Mouse (Mus musculus) forebrain, embryonic 15.5 days (tissue): ENCODE results near the gene Rfx5. TPM values are rescaled to one million over a fixed set of nuclear protein-coding genes. Genes with fewer than 3 reads are reported as not detected.
"Not testable (repeated sequence)": the region's sequence is repeated elsewhere in the genome, so short reads cannot be mapped to it uniquely, and the experiment has no call there.

ENCODE experiments used
- ATAC-seq: fragments of 200-750 bp; cut with Nextera tagmentation; replicated peaks from 2 replicates; pipeline ENCODE4 v1.8.0; 2017; ENCODE audit warnings: mild to moderate bottlenecking, moderate TSS enrichment, moderate library complexity
- H3K27ac ChIP-seq: fragments of 300-500 bp; sonication (generic); replicated peaks from 2 replicates; pipeline ENCODE4 v1.5.1; 2015; ENCODE audit warnings: mild to moderate bottlenecking, inconsistent platforms
- H3K27me3 ChIP-seq: fragments of 300-500 bp; sonication (generic); 2 replicates; pipeline ENCODE4 v1.6.1; 2015; ENCODE audit warnings: inconsistent platforms
- H3K36me3 ChIP-seq: fragments of 300-500 bp; sonication (generic); 2 replicates; pipeline ENCODE4 v1.6.1; 2015; ENCODE audit warnings: mild to moderate bottlenecking, inconsistent platforms
- H3K4me1 ChIP-seq: fragments of 300-500 bp; sonication (generic); 2 replicates; pipeline ENCODE4 v1.6.1; 2015; ENCODE audit warnings: inconsistent platforms
- H3K4me2 ChIP-seq: fragments of 300-500 bp; sonication (generic); replicated peaks from 2 replicates; pipeline ENCODE4 v1.6.1; 2015; ENCODE audit warnings: mild to moderate bottlenecking, inconsistent platforms
- H3K4me3 ChIP-seq: fragments of 300-500 bp; sonication (generic); 2 replicates; pipeline ENCODE4 v1.5.1; 2015; ENCODE audit warnings: mild to moderate bottlenecking, inconsistent platforms
- H3K9ac ChIP-seq: fragments of 300-500 bp; sonication (generic); replicated peaks from 2 replicates; pipeline ENCODE4 v1.6.1; 2015; ENCODE audit warnings: mild to moderate bottlenecking, inconsistent platforms
- H3K9me3 ChIP-seq: fragments of 300-500 bp; sonication (generic); 2 replicates; pipeline ENCODE4 v1.6.1; 2016; ENCODE audit warnings: inconsistent platforms
- WGBS: fragments of 180-500 bp; shearing (Covaris S2); methylation state at CpG from one replicate; pipeline ENCODE4 v1.1.7; 2015; ENCODE audit warnings: mixed read lengths; 5-methylcytosine and 5-hydroxymethylcytosine counted together
- polyA plus RNA-seq: library from polyadenylated mRNA; unstranded; fragments of >200 nt; fragmentation: Nextera tagmentation; extraction: Ambion mirVana; gene quantifications from 2 replicates; pipeline ENCODE4 v1.2.1, GENCODE M21; 2015

Rfx5 gene
- polyA plus RNA-seq = 5.4 and 6.0 TPM in 2 replicates

DNA sequence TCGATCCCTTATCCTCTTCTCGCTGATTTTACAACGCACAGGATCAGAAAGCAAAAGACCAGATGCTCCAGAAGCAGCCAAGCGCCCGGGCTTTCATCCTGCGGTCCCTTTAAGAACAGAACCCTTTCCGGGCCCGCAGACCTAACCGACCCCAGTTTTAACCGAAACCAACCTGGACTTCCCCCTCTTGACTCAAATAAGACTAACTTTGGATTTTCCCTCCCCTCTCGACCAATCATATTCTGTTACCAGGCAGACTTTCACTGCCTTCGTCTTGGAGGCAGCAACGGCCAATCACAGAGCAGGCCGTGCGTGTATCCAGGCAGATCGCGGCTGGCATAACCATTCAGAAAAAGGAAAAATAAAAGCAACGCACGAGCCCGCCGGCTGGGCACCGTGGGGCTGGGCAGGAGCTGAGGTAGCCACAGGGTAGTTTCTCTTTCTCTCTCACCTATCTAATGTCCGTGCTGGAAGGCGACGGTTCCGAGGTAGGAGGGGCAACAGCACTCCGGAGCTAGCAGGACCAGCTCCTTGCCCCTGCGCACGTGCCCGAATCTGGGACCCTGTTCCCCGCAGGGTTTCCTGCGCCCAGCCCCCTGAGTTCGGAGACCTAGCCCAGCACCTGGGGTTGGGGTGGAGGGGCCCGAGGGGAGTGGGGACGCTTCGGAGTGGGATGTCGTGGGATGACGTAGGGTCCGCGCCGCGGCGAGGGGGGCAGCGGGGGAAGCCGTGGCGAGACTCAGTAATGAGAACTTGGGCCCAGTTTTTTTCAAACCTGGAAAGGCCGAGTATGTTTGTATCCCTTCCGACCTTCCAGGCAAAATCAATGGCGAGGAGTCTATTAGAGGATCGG, at the start of gene Rfx5:
Rfx5 (plus strand) TSS at position 312 of the 853 bp plus-strand sequence.
- H3K4me2 ChIP-seq = peak within 1 kb of the TSS; percentile 63
- ATAC-seq = peak; percentile 98
- H3K9me3 ChIP-seq = no peaks in the 10 kb centered on the region
- peaks cover 23% of the 10 kb centered on the region for H3K4me1 ChIP-seq
- H3K9ac ChIP-seq = peak within 1 kb of the TSS; percentile 82
- 0% methylated on average over 50 of the region's 50 CpGs for WGBS
- H3K27ac ChIP-seq = peak within 1 kb of the TSS; percentile 93
- H3K27me3 ChIP-seq = no peaks in the 10 kb centered on the region
- H3K36me3 ChIP-seq = peaks cover 16% of the 10 kb centered on the region
- H3K4me3 ChIP-seq = peak within 1 kb of the TSS; percentile 74

DNA sequence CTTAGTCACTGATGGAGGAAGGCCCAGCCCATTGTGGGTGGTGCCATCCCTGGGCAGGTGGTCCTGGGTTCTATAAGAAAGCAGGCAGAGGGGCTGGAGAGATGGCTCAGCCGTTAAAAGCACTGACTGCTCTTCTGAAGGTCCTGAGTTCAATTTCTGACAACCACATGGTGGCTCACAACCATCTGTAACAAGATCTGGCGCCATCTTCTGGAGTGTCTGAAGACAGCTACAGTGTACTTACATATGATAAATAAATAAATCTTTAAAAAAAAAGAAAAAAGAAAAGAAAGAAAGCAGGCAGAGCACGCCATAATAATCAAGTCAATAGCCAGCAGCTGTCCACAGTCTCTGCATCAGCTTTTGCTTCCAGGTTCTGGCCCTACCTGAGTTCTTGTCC, 49.1 kb upstream of the Rfx5 start:
- not testable (repeated sequence) for H3K36me3 ChIP-seq

GRCm38 (mm10) chr3:94906482-94906881, 47.4 kb upstream of the Rfx5 start:
- H3K4me1 ChIP-seq = no peaks in the 10 kb centered on the region
- no peaks in the 10 kb centered on the region for H3K36me3 ChIP-seq
- H3K4me2 ChIP-seq = no peak overlapping the region
- no peak overlapping the region for H3K4me3 ChIP-seq
- H3K9ac ChIP-seq = no peak overlapping the region
- H3K27me3 ChIP-seq = no peaks in the 10 kb centered on the region
- 60% methylated on average over 1 of the region's 1 CpGs for WGBS
- H3K27ac ChIP-seq = no peak overlapping the region
- H3K9me3 ChIP-seq = no peaks in the 10 kb centered on the region
- ATAC-seq = no peak

More for the DNA sequence above, 49.1 kb upstream of the Rfx5 start:
- not testable (repeated sequence) for H3K27me3 ChIP-seq, H3K27ac ChIP-seq, H3K9ac ChIP-seq, ATAC-seq, H3K4me3 ChIP-seq, H3K4me1 ChIP-seq, H3K4me2 ChIP-seq, H3K9me3 ChIP-seq
- 61% methylated on average over 3 of the region's 3 CpGs for WGBS

DNA sequence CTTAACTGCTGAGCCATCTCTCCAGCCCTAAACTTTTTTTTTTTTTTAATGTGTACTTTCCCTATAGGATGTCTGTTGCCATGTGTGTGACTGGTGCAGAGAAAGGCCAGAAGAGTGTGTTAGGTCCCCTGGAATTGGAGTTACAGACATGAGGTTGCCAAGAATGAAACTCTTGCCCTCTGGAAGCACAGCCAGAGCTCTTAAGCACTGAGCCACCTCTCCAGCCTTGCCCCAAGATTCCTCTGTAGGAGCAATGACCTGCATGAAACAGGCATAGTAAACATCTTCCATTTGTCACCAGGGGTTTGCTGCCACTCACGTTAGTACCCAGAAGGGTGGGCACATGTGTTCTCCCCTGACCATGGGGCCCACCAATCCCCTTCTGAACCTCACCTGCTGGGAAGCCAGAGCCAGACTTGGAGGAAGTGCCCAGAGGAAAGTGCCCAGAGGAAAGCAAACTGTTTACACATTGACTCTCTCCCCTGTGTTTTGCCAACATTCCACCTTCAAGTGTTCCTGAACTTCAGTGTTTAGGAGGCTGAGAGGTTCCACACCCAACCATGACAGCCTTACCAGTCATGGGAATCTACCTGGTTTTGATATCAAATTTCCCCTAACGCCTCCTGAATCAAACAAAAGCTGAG, 42.7 kb upstream of the Rfx5 start:
- H3K4me3 ChIP-seq = no peak overlapping the region

DNA sequence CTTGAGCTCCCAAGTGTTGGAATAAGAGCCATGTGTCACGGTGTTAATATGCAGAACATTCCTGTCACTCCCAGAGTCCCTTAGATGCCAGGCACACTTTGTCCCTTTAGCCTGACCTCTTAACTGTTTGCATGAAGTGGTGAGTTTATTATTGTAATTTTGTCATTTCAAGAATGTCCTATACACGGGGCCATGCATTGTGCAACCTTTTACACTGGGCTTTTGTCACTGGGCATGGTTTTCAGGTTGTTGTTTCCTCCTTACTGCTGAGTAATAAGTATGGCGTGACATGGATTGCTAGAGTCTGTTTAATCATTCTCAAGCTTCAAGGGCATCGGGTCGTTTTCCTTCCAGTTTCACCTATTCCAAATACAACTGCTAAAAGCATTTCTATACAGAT, 40.1 kb upstream of the Rfx5 start:
- no peak for ATAC-seq
- Histone ChIP-seq H3K9ac (no peak overlapping the region), H3K4me2 (no peak overlapping the region), H3K4me3 (no peak overlapping the region), H3K9me3 (no peaks in the 10 kb centered on the region), H3K27ac (no peak overlapping the region), H3K4me1 (no peaks in the 10 kb centered on the region), H3K36me3 (no peaks in the 10 kb centered on the region), H3K27me3 (no peaks in the 10 kb centered on the region)
- WGBS = 77% methylated on average over 5 of the region's 5 CpGs

More for the DNA sequence above, 42.7 kb upstream of the Rfx5 start:
- WGBS = 83% methylated on average over 2 of the region's 2 CpGs
- no peak for ATAC-seq
- Histone ChIP-seq H3K9me3 (no peaks in the 10 kb centered on the region), H3K27ac (no peak overlapping the region), H3K36me3 (no peaks in the 10 kb centered on the region), H3K4me1 (no peaks in the 10 kb centered on the region), H3K27me3 (no peaks in the 10 kb centered on the region), H3K9ac (no peak overlapping the region), H3K4me2 (no peak overlapping the region)

DNA sequence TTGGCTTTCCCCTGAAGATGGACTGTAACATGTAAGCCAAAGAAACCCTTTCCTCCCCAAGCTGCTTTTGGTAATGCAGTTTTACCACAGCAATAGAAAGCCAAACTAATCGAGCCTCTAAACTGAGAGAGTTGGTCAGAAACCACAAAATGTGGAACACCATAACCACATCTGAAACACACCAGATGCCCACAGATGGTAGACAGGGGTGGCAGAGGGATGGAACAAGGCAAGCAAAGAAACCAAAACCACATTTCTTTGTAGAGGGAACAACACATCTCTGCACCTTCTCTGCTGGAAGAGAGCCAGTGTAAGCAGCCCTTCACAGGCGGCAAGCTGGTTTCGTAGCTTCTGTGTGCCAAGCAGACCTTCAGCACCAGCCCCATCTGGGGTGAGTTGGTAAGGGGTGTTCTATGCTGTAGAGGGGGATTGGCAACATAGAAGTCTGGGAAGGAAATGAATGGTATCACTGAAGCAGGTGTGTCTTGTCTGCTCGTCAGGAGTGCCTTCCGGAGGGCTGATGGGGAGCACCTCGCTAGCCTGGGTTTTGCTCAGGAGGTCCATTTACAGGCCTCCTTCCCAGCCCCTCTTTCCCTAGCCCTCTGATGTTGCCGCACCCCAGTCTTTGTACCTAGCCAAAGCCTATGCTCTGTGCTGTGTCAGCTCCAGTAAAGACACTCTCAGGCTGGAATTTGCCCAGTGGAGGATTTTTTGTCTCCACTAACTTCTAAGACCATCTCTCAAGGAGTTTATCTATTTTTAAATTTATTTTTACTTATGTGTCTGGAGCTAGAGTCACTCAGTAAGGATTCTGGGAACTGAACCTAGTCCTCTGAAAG, 37.8 kb upstream of the Rfx5 start:
- Histone ChIP-seq H3K36me3 (no peaks in the 10 kb centered on the region), H3K9ac (no peak overlapping the region), H3K27me3 (no peaks in the 10 kb centered on the region), H3K9me3 (no peaks in the 10 kb centered on the region), H3K4me1 (no peaks in the 10 kb centered on the region), H3K4me2 (no peak overlapping the region), H3K27ac (no peak overlapping the region), H3K4me3 (no peak overlapping the region)
- ATAC-seq = no peak
- 75% methylated on average over 7 of the region's 7 CpGs for WGBS

GRCm38 (mm10) chr3:94917816-94918361, 36.0 kb upstream of the Rfx5 start:
- no peaks in the 10 kb centered on the region for H3K9me3 ChIP-seq
- ATAC-seq = no peak
- H3K4me1 ChIP-seq = no peaks in the 10 kb centered on the region
- 49% methylated on average over 14 of the region's 14 CpGs for WGBS
- H3K27me3 ChIP-seq = no peaks in the 10 kb centered on the region
- H3K27ac ChIP-seq = no peak overlapping the region
- no peak overlapping the region for H3K4me3 ChIP-seq
- no peak overlapping the region for H3K4me2 ChIP-seq
- H3K36me3 ChIP-seq = no peaks in the 10 kb centered on the region
- H3K9ac ChIP-seq = no peak overlapping the region

- Histone ChIP-seq H3K27ac (no peak overlapping the region), H3K9me3 (no peaks in the 10 kb centered on the region), H3K27me3 (no peaks in the 10 kb centered on the region; the same call in 1 of the 2 replicates), H3K4me2 (no peak overlapping the region), H3K4me1 (no peaks in the 10 kb centered on the region), H3K36me3 (no peaks in the 10 kb centered on the region), H3K4me3 (no peak overlapping the region), H3K9ac (no peak overlapping the region)
- no peak for ATAC-seq
- WGBS = 85% methylated on average over 4 of the region's 4 CpGs
Measured at GRCm38 (mm10) chr3:94918845-94919244, 35.0 kb upstream of the Rfx5 start.

GRCm38 (mm10) chr3:94921104-94921503, 32.8 kb upstream of the Rfx5 start:
- no peak overlapping the region for H3K9ac ChIP-seq
- H3K4me2 ChIP-seq = no peak overlapping the region
- 41% methylated on average over 3 of the region's 3 CpGs for WGBS
- H3K27me3 ChIP-seq = no peaks in the 10 kb centered on the region; the same call in 1 of the 2 replicates
- no peak for ATAC-seq
- H3K27ac ChIP-seq = no peak overlapping the region
- no peaks in the 10 kb centered on the region for H3K9me3 ChIP-seq
- no peak overlapping the region for H3K4me3 ChIP-seq
- H3K36me3 ChIP-seq = no peaks in the 10 kb centered on the region
- H3K4me1 ChIP-seq = no peaks in the 10 kb centered on the region

- WGBS = 34% methylated on average over 3 of the region's 3 CpGs
- no peak overlapping the region for H3K4me2 ChIP-seq
- no peak for ATAC-seq
Measured at GRCm38 (mm10) chr3:94922333-94922732, 31.5 kb upstream of the Rfx5 start.

GRCm38 (mm10) chr3:94924688-94925087, 29.2 kb upstream of the Rfx5 start:
- H3K4me3 ChIP-seq = no peak overlapping the region
- H3K27me3 ChIP-seq = no peaks in the 10 kb centered on the region; the same call in 1 of the 2 replicates
- no peak overlapping the region for H3K27ac ChIP-seq
- no peaks in the 10 kb centered on the region for H3K36me3 ChIP-seq
- no peaks in the 10 kb centered on the region for H3K4me1 ChIP-seq
- H3K9me3 ChIP-seq = no peaks in the 10 kb centered on the region
- no peak overlapping the region for H3K9ac ChIP-seq
- WGBS = 83% methylated on average over 8 of the region's 8 CpGs
- ATAC-seq = no peak
- no peak overlapping the region for H3K4me2 ChIP-seq

More at GRCm38 (mm10) chr3:94922333-94922732, 31.5 kb upstream of the Rfx5 start:
- Histone ChIP-seq H3K9me3 (no peaks in the 10 kb centered on the region), H3K27ac (no peak overlapping the region), H3K4me3 (no peak overlapping the region), H3K27me3 (no peaks in the 10 kb centered on the region; the same call in 1 of the 2 replicates), H3K36me3 (no peaks in the 10 kb centered on the region), H3K9ac (no peak overlapping the region), H3K4me1 (no peaks in the 10 kb centered on the region)
